Mouse (Mus musculus): Measurements from ENCODE around the gene Samd10. TPM values are rescaled to one million over a fixed set of nuclear protein-coding genes. Genes with fewer than 3 reads are reported as not detected.

Samd10 gene
- total RNA-seq, 2 experiments from 2014 or later, result 1.8 to 2.1 TPM

DNA sequence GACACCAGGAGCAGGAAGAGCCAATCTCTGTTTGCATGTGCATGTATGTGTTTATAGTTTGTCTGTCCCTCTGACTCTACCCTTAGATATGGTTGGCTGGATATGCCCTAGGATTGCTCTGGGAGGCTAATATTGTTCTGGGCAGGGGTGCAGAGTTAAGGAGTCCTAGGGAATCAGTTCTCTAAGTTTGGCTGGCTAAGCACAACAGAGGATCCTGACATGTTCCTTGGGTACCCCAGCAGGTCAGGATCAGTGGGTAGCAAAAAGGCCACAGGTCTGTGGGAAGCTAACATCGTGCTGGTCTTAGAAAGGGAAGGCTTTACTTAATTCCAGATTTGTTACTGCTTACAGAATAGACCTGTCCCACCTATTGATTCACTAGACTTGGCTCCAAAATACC, 19.3 kb downstream of the Samd10 start:
- no peak for DNase-seq
- intact Hi-C loops (cut with DNase I), result loop anchor here (2.0 to 5.0 kb wide), 2 partner anchors 59 to 187 kb away; partner anchors contain the start of gene Dnajc5

DNA sequence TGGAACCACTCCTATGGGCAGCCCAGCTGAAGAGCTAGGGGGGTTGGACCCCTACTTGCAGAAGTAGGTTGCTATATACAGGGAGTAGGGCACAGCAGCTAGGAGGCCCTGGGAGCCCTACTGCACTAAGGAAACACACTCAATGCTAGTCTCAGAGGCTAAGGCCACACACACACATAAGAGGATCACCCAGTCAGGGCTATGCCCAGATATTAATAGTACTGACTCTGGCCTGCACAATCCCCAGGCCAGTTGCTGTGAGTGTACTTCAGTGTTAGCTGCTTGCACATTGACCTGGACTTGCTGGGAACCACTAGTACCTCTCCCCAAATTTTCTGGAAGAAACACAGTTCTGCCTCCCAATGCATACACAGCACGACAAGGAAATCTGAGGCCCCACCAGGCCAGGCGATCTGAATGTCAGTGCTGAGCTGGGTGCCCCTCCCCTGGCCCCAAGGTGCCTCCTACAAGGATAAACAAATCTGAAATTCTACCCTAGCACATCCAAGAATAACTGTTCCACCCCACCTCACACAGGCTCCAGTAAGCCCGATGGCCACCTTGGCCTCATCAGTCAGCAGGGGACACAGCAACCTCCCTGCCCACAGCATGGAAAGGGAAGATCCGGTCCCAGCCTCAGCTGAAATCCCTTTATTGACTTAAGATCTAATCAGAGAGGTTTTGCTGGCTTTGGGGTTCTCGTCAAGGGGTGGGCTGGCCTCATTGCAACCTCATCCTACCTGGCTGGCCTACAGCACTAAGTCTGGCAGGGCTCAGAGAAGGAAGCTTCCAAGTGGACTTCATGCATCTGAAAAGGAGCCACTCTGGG, 20.0 kb downstream of the Samd10 start:
- intact Hi-C loops (cut with DNase I), result no loop called here
- DNase-seq, result no peak

DNA sequence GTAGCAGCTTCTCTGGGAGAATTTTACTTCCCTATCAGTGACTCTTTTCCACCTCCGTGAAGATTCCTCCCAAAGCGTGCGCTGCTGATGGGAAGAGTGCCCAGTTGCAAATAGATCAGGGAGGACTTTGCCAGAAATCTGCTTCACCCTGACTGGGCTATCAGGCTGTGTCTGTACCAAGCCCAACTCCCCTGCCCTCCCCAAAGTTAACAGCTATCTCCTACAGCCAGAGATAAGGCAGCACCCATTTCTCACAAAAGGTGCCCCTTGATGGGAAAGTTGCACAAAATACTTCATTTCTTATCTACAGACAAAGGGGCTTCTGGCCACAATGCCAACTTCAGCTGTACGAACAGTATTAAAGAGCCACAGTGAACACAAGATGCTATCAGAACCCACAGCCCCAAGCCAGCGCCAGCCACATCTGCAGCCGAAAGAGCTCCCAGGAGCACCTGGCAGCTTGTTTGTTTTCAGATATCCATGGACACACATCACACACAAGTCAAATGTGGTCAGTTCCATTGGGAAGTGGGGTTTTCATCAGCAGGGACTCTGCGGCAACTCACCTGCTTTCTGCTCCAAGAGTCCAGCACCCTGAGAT, 20.9 kb downstream of the Samd10 start:
- intact Hi-C loops (cut with DNase I), result no loop called here
- no peak for DNase-seq

DNA sequence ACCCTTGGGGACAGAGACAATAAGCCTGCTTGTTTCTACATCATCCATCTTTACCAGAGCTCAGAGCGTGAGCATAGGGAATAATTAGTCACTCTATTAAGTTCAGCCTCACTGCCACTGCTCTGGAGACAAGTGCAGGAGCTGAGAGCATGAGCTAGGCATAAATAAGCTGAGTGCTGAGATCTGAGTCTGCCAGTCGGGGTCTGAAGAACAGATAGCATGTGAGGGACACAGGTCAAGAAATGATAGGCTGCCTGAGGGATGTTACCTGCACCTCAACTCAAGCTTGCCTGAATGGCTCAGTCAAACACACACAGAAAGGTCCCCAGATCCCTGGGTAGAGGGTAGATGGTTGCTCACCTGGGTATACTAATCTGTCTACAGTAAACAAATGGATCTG, 21.9 kb downstream of the Samd10 start:
- intact Hi-C loops (cut with DNase I), result no loop called here
- no peak for DNase-seq

DNA sequence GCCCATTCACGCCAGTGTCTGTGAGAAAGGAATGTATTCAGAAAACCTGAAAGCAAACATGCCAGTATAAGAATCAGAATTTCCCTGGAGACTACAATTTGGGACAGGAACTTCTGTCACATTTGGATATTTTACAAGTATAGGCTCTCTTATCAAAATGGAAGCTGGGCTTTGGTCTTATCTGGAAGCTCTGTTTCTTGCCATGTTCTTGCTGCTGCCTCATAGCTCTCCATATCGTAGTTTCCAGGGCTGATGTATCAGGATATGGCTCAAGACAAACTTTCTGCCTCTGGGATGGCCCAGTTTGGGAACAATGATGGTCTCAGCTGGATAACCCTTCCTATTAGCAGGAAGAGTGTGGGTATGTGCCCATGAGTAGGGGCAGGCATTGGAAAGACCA, 22.4 kb downstream of the Samd10 start:
- intact Hi-C loops (cut with DNase I), result no loop called here
- DNase-seq, result no peak

DNA sequence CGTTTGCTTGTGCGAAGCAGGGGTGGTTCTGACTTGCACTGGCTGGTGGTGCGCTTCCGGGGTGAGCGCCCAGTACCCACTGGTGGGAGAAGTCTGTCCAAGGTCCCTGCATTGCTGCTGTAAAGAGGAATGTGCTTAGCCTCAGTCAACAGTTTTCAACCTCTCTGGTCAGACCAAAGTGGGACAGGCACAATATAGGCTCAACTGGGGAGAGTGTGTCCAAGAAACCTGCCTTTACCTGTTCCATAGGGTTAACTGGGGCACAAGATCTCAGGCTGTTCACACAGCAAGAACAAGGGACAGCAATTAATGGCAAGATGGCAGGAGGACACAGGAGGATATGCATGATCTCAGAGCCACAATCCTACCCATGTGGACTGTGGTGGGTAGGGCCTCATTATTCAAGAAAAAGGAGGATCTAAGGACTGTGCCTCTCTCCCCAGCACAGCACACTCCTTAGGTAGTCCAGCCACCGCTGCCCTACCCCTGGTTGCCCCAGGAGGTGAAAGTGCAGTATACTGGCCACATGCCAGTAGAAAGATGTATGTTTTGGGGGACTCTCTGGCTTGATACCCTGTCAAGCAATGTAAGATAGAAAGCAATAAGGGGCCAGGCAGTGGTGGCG, 24.0 kb downstream of the Samd10 start:
- intact Hi-C loops (cut with DNase I), result loop anchor here (5.0 kb wide), 1 partner anchor 163 kb away; no protein-coding TSS in a partner anchor
- DNase-seq, result no peak

DNA sequence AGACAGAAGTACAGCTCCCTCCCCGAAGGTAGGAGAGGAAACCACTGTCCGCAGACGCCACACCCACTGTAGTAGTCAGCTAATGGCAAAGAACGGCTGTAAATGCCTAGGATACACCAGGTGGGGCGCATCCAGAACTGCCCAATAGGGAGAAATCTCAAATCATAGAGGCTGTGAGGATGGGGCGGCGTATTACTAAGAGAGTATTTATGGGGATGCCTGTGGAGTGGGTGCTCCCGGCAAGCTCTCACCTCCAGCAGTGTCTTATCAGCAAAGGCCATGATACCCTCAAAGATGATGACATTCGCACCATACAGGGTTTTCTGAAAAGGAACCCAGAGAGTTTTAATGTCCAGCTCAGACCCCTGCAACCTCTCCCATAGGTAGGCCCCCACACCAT, 25.1 kb downstream of the Samd10 start:
- DNase-seq, result no peak
- intact Hi-C loops (cut with DNase I), result loop anchor here (5.0 kb wide), 1 partner anchor 162 kb away; no protein-coding TSS in a partner anchor

DNA sequence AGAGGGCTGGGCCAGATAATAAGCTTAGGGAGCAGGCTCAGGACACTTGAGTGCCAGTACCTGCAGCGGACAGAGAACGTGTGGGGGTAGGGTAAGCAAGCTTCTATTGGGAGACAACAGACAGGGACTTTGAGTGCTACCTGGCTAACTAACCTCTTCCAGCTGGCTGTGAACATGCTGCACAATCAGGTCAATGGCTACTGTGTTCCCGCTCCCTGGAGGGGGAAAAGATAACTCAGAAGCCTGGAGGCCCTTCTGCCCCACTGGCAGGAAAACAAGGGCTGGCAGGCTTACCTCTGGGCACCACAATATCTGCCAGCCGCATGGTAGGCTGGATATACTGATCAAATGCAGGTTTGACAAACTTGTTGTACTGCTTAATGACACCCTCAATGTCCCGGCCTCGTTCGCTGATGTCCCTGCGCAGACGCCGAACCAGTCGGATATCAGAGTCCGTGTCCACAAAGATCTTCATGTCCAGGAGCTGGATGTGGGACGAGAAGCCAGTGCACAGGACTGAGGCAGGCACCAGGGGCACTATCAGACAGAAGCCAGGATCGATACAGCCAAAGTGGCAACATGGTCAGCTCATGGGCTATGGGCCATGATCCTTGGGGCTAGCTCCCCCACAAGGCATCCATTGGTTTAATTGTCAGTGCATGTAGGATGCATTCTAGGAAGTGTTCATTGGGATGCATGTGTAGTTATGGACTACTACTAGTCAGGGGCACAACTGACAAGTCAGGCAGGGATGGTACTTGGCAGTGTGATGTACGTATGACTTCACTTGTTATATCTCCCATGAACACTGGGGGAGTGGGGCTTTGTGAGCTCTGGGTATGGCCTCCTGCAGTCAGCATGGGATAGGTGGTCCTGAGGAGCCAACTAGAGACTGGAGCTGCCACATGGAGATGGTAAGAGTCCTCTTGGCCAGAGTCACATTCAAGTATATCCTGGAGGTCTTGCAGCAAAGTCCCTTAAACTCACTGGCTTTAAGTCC, 25.8 kb downstream of the Samd10 start:
- intact Hi-C loops (cut with DNase I), result loop anchor here (5.0 kb wide), 1 partner anchor 161 kb away; no protein-coding TSS in a partner anchor
- peak; percentile 37 to 59 for DNase-seq

DNA sequence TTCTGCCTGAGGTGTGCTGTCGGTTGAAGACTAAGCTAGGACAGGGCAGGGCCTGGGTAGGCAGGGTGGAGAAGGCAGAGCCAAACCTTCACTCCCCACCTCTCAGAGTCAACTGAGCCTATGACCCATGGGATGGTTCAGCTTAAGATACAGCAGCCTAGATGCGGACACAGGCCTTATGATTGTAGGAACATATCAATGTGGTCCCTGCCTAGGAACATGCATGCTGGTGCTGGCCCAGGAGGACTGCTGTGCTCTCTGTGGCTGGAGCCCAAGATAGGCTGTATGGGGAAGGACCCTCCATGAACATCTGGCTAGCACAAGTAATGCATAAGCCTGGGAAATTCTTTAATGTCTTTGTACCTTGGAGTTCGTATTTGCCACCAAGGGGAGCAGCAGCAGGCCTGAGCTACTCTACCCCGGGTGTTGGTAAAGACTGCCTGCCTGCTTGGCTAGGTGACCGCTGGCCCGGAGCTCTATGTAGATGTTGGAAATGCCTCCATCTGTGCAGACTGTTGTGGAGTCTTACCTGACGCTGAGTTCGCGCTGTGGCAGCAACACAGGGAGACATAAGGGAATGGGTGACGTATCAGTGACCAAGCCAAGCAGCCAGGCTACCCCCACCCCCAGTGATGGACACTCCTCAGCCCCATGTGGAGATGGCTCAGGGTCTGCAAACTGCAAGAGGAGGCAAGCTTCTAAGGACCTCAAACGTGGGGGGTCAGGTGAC, 26.9 kb downstream of the Samd10 start:
- no peak for DNase-seq
- intact Hi-C loops (cut with DNase I), result loop anchor here (5.0 kb wide), 1 partner anchor 160 kb away; no protein-coding TSS in a partner anchor

DNA sequence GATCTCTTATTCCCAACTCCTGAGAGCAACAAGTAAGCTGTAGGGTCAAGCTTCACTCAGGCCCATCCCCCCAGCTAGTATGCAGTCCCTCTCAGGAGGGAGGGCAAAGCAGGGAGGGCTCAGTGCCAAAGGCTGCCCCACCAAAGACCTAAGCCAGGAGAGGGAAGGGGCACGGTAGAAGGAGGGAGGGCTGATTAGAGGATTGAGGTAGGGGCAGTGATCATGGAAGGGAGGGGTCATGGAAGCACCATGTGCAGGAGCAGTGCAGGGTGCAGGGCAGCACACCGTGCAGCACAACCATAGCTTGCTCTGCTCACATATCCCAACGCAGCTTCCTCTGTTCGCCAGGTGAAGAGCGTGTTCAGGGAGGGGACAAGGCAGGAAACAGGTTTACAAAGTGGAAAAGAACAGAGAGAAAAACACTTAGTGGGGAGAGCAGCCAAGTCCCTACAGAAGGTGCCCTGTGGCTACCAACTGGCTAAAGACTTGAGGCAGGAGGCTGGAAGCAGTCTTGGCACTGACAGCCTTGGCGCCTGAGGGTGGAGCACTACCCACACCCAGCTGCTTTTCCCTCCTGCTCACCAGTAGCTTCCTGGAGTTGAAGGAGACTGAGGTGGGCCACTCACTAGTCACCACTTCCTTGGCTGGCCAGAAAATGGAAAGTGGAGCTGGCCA, 28.0 kb downstream of the Samd10 start:
- DNase-seq, result no peak
- intact Hi-C loops (cut with DNase I), result loop anchor here (5.0 kb wide), 1 partner anchor 159 kb away; no protein-coding TSS in a partner anchor

DNA sequence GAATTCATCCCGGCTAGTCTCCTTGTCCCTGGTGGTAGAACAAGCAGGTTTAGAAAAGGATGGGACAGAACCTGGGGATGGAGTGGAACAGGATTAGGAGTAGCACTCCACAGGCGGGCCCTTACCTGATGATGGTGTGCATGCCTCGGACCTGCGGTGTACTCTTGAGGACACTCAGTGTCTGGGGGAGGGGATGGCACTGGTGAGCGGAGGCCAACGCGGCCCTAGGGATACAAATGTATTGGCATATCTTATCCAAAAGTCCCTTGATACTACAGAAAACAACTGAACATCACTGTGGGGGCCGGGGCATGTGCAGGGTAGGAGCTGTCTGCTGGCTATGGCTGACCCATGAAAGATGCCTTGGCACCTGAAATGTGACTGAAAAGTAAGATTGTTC, 28.6 kb downstream of the Samd10 start:
- DNase-seq, result no peak
- intact Hi-C loops (cut with DNase I), result loop anchor here (5.0 kb wide), 1 partner anchor 158 kb away; no protein-coding TSS in a partner anchor

DNA sequence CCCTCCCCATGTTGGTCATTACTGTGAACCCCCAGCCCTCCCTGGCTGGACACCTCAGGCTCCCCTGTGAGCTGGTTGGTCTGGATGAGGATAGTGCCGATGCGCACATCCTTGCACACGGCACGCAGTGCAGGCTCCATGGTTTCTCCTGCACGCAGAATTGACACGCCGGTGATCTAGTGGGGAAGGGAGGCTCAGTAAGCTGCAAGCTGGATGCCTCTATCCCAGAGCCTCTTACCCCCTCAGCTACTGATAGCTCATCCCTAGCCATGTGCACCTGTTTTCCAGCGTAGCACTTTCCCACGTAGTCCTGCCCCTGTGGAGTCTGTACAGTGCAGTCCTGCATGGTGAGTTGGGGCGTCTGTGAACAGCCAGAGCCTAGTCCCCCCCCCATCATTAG, 29.2 kb downstream of the Samd10 start:
- DNase-seq, result no peak
- intact Hi-C loops (cut with DNase I), result loop anchor here (5.0 kb wide), 2 partner anchors 158 to 178 kb away; no protein-coding TSS in a partner anchor

DNA sequence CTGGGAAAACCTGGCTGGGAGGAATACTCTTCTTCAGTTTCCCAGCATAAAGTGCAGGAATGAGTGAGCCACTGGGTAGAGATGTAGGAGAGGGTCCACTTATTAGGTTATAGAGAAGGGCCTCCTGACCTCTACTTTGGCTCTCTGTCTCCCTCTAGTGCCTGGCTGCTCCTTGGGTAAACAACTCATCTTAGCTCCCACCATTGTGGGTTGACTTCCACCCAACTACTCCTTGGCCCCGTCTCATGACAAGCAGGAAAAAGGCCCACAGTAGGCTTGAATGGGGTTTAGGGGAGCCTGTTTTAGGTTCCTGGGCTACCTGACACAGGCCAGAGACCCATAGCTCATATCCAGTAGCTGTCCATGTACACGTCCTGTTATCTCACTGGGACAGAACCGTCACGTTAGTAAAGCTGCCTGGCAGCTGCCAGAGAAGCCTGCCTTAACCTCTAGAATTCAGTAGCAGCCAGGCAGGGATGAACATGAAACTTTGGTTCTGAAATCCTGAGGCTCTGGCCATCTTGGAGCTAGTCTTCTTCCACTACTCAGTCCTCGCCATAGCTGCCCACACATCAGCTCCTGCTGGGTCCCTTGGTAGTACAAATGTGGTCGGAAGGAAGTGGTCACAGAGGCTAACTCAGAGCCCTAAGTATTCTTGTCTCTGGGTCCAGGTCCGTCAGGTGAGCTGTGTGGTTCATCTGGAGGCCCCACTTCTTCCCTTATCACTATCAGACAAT, 30.6 kb downstream of the Samd10 start:
- intact Hi-C loops (cut with DNase I), result loop anchor here (5.0 kb wide), 1 partner anchor 176 kb away; no protein-coding TSS in a partner anchor
- peak; percentile 59 to 79 for DNase-seq

DNA sequence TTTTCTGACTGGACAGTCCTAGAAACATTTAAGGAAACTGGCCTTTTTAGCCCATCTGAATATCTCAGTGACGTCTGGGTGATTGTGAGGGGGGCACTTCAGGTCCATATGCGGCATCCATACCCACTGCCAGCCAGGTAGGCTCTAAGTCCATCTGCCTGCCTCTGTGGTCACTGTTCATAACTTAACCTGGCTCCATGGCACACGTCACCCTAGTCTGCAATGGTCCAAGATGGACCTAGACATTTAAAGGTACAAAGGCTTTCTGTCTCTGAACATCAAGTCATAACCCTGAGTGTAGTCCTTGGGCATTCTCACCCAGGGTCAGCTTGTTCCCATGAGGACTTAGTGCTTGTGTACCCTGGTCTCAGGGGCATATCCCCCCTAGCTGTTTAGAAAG, 31.7 kb downstream of the Samd10 start:
- no peak for DNase-seq
- intact Hi-C loops (cut with DNase I), result loop anchor here (5.0 kb wide), 1 partner anchor 175 kb away; no protein-coding TSS in a partner anchor

DNA sequence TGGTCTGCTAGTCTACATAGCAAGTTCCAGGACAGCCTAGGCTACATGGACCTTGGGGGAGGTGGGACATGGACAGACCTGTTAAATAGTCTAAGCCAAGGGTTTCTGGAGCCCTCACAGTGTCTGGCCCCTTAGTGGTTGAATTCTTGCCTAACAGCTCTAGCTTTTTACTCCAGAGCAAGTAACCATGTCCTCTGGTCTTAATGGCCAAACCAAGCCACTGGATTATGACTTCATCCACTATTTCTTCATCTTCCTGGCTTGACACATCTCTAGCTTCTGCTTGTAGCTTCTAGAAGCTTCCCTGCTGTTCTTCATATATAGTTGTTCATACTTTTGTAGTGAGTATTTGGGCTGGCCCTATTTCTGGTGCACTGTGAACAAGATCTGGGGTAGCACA, 45.2 kb downstream of the Samd10 start:
- DNase-seq, result no peak

DNA sequence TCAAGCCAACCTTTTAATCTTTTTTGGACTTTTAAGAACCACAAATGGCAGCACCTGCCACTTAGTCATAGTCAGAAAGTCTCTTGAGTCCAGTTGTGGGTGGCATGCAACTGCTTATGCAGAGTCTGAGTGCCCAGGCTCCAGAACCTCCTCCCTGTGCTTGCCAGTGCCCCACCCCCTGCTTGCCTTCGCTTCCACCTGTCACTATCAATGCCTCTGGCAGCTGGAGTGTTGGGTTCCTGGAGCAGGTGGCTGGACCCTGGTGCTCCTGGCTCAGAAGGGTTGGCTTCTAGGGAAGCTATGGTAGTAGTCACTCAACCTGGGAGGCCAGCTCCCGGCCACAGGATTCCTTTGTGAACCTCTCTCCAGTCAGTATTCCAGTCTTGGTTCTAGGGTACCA, 48.8 kb downstream of the Samd10 start:
- intact Hi-C loops (cut with DNase I), result no loop called here
- no peak for DNase-seq

More for the DNA sequence above, 45.2 kb downstream of the Samd10 start:
- intact Hi-C loops (cut with DNase I), result no loop called here

DNA sequence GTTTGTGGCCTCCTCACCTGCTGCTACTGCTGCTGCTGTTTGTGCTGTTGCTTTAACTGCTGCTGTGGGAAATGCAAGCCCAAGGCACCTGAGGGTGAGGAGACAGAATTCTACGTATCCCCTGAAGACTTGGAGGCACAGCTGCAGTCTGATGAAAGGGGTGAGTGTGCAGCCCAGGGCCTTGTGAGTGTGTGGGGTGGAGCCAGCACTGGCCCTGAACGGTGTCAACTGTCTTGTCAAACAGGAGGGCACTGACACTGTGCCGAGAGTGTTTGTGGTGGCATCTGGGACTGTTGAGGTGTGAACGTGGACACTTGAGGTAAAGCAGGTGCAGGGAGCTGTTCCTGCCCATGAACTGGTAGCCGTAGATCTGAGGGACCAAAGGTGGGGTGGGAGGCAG, 50.3 kb downstream of the Samd10 start:
- intact Hi-C loops (cut with DNase I), result no loop called here
- DNase-seq, result no peak

DNA sequence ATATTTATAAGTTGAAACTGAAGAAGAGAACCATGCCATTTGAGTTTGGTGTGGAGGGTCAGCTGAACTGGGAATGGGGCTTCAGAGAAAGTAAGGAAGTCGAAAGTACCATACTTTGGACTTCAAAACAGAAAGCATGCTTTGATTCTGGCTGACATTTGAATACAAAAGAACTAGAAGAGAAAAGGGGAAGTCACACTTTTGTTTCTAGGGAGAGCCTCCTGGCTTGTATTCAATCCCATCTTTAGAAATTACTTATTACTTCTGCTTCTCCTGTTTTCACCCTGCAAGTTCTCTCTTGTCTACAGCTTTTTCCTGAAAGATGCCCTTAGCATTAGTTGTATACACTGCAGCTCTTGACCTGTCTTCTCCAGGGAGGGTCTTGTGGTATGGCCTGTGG, 50.8 kb downstream of the Samd10 start:
- intact Hi-C loops (cut with DNase I), result no loop called here
- DNase-seq, result no peak
